Mouse (Mus musculus): ENCODE measurements at regions not wholly inside any gene's neighbourhood (a gene's known extent, or its start where the extent isn't known, plus 50 kb on each side); places are given as distances from the start of the nearest gene placed in this dataset.
"Not testable (repeated sequence)": the region's sequence is repeated elsewhere in the genome, so short reads cannot be mapped to it uniquely, and the experiment has no call there.

DNA sequence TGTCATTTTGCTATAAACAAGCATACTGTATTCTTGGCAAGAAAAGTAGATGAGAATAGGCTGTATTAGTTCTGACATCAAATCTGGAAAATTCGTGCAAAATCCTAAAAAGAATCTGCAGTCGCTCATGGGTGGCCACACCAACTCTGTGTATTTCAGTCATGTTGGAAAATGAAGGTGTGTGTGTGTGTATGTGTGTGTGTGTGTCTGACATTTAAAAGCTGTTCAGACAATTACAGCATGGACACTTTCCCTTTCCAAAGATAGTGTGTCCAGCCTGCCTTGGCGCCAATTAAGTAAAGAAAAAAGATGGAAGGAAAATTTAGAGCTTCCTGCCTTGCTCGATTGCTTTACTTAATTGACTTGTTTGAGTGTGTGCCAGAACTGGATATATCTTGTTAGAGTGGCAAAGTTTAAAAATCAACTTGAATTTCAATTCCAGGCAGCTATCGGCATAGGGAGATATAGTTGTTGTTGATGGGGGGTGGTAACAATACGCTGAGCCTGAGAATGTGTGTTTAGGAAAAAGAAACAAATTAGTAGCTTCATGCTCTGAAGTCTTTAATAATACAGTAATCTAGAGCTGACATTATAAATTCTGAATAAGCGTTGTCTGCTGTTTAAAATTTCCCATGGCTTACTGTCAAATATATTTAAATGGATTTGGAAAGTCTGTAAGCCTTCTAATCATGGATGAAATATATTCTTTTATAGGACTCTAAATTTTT, 1095.7 kb downstream of the Sorcs3 start:
- Histone ChIP-seq H3K9ac (no peak overlapping the region), H3K36me3 (ENCODE audit: poor library complexity, severe bottlenecking) (no peaks in the 10 kb centered on the region), H3K27ac (no peak overlapping the region), H3K4me2 (no peak overlapping the region), H3K27me3 (no peaks in the 10 kb centered on the region), H3K9me3 (replicated peaks) (no peaks in the 10 kb centered on the region), H3K4me1 (peaks cover 30% of the 10 kb centered on the region), H3K4me3 (no peak overlapping the region)
- ATAC-seq: 0 out of 2 replicates have a peak, but pooled peaks have one; percentile 26
- 62% methylated on average over 7 of the region's 7 CpGs for WGBS

DNA sequence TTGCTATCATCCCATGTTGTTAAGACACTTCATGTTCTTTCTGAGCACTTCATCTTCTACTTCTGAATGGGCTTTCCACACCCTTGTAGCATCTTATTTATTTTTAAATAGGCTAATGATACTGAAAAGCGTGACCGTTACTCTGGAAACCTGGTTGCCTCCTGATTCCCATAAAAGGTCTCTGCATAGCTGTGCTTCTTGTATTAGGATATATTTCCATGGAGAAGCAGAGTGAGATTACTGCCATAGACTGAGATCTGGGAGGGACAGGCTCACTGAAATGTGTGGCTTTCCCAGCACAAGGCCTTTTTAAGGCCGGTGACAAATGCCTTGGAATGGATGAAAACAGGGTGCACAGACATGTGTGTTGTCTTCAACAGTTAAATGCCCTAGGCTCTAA, 1100.0 kb downstream of the Sorcs3 start:
- H3K9me3 ChIP-seq (replicated peaks): no peaks in the 10 kb centered on the region
- H3K27ac ChIP-seq: no peak overlapping the region
- ATAC-seq: no peak
- peaks cover 9% of the 10 kb centered on the region for H3K4me1 ChIP-seq
- H3K27me3 ChIP-seq: no peaks in the 10 kb centered on the region
- H3K36me3 ChIP-seq (ENCODE audit: poor library complexity, severe bottlenecking): no peaks in the 10 kb centered on the region
- H3K4me3 ChIP-seq: no peak overlapping the region
- 96% methylated on average over 3 of the region's 3 CpGs for WGBS
- H3K4me2 ChIP-seq: no peak overlapping the region
- H3K9ac ChIP-seq: no peak overlapping the region

DNA sequence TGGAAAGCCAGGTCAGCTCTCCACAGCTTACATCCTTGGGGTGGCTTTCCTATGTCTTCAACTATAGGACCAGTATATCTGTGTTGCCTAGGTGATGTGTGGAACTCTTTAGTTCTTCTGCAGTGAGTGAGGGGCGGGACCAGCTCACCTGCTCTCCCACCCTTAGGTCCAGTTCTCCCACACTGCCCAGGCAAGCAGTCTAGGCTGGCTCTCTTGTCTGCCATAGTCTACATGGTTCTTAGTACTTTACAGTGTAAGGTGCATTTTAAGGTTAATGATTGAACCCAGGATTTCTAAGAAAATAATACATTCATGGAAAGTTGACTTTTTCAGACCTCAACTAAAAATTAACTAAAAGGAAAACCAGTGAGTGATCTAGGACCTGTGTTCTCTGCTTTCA, 1108.4 kb downstream of the Sorcs3 start:
- H3K4me1 ChIP-seq: no peaks in the 10 kb centered on the region
- ATAC-seq: no peak
- H3K9me3 ChIP-seq (replicated peaks): no peaks in the 10 kb centered on the region
- H3K27me3 ChIP-seq: 0 out of 2 replicates have a peak, but pooled peaks cover 3% of the 10 kb centered on the region
- no peak overlapping the region for H3K4me2 ChIP-seq
- H3K27ac ChIP-seq: no peak overlapping the region
- H3K9ac ChIP-seq: no peak overlapping the region
- 89% methylated on average over 1 of the region's 1 CpGs for WGBS
- no peak overlapping the region for H3K4me3 ChIP-seq
- no peaks in the 10 kb centered on the region for H3K36me3 ChIP-seq (ENCODE audit: poor library complexity, severe bottlenecking)

DNA sequence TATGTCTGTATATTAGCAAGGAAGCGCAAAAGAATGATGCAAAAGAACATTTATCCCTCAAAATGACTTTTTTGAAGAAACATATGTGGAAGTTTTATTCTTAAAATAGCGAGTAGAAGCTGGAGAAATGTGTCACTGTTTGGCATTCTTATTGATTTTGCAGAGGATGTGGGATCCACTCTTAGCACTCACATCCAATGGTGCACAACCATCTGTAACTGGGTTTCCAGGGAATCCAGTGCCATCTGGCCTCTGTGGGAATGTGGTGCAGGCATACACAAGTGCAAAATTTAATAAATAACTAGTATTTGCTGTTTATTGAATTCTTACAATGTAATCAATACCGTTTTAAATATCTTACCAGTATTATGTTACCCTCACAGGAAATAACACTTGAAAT, 1153.8 kb downstream of the Sorcs3 start:
- Histone ChIP-seq H3K27me3 (no peaks in the 10 kb centered on the region), H3K27ac (no peak overlapping the region), H3K4me1 (peaks cover 5% of the 10 kb centered on the region), H3K4me2 (no peak overlapping the region), H3K9me3 (replicated peaks) (no peaks in the 10 kb centered on the region), H3K36me3 (ENCODE audit: poor library complexity, severe bottlenecking) (no peaks in the 10 kb centered on the region), H3K4me3 (no peak overlapping the region), H3K9ac (no peak overlapping the region)
- 86% methylated on average over 3 of the region's 3 CpGs for WGBS
- ATAC-seq: no peak

DNA sequence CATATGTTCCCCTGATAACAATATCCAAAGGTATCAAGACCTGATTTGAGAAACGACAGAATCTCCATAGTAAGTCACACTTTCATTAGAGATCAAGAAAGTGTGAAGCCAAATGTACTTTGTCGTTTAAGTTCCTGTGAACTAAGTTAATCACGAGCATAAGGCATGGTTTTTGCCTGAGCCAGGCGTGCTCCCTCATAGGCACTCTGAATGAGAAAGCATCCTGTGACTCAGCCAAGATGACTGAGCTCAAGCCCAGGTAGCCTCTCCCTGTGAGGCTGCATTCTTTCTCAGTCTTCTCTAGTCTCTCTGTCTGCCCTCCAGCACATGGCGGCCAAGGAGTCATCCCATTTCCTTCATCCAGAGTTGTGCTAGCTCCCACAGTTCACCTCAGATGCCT, 1154.9 kb downstream of the Sorcs3 start:
- Histone ChIP-seq H3K4me3 (no peak overlapping the region), H3K9me3 (replicated peaks) (no peaks in the 10 kb centered on the region), H3K36me3 (ENCODE audit: poor library complexity, severe bottlenecking) (no peaks in the 10 kb centered on the region), H3K4me2 (peak overlapping the region; percentile 27; the same call in 1 of the 2 replicates), H3K9ac (no peak overlapping the region), H3K27ac (no peak overlapping the region), H3K4me1 (peaks cover 5% of the 10 kb centered on the region), H3K27me3 (no peaks in the 10 kb centered on the region)
- 77% methylated on average over 5 of the region's 5 CpGs for WGBS
- ATAC-seq: peak; percentile 38; the same call in 1 of the 2 replicates

DNA sequence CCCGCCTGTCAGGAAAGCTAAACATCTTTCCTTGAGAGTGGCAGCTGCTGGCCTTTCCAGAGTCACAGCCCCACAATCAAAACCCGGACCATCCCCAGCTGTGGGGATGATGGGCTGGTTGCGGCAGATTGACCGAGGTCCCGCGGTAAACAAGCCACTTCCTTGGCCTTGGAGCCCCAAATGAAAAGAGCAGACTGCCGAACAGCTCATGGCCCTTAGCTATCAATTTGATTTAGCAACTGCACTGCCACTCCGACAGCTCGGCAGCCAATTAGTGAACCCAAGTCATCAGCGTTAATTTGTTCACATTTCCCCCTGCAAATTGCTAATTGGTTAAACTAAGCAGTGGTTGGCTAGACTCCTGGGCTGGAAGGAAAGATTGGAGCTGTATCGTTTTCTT, 1155.3 kb downstream of the Sorcs3 start:
- H3K9ac ChIP-seq; H3K27me3 ChIP-seq; H3K4me1 ChIP-seq; H3K9me3 ChIP-seq (replicated peaks); H3K4me3 ChIP-seq; H3K36me3 ChIP-seq (ENCODE audit: poor library complexity, severe bottlenecking); H3K27ac ChIP-seq: not testable (repeated sequence)
- peak overlapping the region; percentile 27; the same call in 1 of the 2 replicates for H3K4me2 ChIP-seq
- ATAC-seq: peak; percentile 78
- WGBS: 56% methylated on average over 10 of the region's 11 CpGs

DNA sequence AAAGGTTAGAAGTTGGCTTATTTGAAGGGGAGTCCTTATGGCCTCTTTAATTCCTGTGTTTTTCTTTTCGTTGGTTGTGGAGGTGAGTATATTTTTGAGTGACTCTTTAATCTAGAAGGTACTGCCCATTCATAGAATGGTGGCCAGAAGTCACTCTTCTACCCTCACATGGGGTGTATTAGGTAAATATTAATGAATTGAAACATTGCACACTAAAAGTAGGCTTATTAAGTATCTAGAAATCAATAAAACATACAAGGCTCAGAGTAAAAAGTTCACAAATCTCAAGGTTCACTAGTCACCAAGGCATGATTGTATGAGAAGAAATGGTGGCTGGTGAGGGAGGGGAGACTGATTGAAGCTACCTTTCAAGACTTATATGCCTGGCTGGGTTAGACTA, 1167.1 kb downstream of the Sorcs3 start:
- ATAC-seq: no peak
- Histone ChIP-seq H3K9me3 (replicated peaks) (no peaks in the 10 kb centered on the region), H3K27me3 (no peaks in the 10 kb centered on the region), H3K36me3 (ENCODE audit: poor library complexity, severe bottlenecking) (no peaks in the 10 kb centered on the region), H3K4me1 (no peaks in the 10 kb centered on the region), H3K9ac (no peak overlapping the region), H3K27ac (no peak overlapping the region), H3K4me2 (no peak overlapping the region), H3K4me3 (no peak overlapping the region)
- WGBS: 85% methylated on average over 1 of the region's 1 CpGs

DNA sequence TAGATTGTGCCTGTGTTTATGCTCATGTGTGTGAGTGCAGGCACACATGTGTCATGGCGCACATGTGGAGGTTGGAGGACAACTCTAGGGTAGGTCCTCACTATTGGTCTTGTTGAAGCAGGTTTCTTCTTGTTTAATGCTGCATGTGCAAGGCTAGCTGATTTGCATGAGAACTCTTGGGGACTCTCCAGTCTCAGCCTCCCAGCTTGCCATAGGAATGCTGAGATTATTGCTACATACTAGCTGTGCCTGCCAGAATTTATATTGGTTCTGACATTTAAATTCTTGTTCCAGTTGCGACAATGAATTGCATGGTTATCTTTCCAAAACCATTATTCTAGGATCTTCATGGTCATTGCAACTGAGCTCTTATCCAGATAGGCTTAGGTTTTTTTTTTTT, 1168.5 kb downstream of the Sorcs3 start:
- Histone ChIP-seq H3K27ac (no peak overlapping the region), H3K9me3 (replicated peaks) (no peaks in the 10 kb centered on the region), H3K9ac (no peak overlapping the region), H3K4me2 (no peak overlapping the region), H3K36me3 (ENCODE audit: poor library complexity, severe bottlenecking) (no peaks in the 10 kb centered on the region), H3K4me3 (no peak overlapping the region), H3K27me3 (no peaks in the 10 kb centered on the region), H3K4me1 (no peaks in the 10 kb centered on the region)
- no peak for ATAC-seq
- WGBS: 96% methylated on average over 2 of the region's 2 CpGs

DNA sequence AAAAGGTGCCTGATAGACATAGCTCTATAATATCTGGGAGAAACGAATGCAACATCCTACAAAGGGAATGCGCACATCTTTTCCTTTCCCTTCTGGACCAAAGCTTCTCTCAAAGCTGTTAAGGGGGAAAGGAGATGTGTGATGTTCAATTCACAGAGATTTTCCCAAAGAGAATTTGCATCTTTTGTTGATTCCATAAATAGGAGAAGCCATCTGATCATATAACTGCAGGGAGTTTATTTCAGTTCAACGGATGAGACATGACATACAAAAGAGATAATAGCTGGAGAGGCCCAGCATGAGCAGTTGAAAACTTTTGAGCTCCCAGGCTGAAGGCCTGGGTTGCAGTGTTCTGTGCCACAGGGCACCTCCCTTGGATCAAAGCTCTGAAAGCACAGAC, 1169.1 kb downstream of the Sorcs3 start:
- ATAC-seq: no peak
- Histone ChIP-seq H3K36me3 (ENCODE audit: poor library complexity, severe bottlenecking) (no peaks in the 10 kb centered on the region), H3K4me1 (no peaks in the 10 kb centered on the region), H3K4me3 (no peak overlapping the region), H3K27me3 (no peaks in the 10 kb centered on the region), H3K9ac (no peak overlapping the region), H3K4me2 (no peak overlapping the region), H3K9me3 (replicated peaks) (no peaks in the 10 kb centered on the region), H3K27ac (no peak overlapping the region)
- 75% methylated on average over 3 of the region's 3 CpGs for WGBS

DNA sequence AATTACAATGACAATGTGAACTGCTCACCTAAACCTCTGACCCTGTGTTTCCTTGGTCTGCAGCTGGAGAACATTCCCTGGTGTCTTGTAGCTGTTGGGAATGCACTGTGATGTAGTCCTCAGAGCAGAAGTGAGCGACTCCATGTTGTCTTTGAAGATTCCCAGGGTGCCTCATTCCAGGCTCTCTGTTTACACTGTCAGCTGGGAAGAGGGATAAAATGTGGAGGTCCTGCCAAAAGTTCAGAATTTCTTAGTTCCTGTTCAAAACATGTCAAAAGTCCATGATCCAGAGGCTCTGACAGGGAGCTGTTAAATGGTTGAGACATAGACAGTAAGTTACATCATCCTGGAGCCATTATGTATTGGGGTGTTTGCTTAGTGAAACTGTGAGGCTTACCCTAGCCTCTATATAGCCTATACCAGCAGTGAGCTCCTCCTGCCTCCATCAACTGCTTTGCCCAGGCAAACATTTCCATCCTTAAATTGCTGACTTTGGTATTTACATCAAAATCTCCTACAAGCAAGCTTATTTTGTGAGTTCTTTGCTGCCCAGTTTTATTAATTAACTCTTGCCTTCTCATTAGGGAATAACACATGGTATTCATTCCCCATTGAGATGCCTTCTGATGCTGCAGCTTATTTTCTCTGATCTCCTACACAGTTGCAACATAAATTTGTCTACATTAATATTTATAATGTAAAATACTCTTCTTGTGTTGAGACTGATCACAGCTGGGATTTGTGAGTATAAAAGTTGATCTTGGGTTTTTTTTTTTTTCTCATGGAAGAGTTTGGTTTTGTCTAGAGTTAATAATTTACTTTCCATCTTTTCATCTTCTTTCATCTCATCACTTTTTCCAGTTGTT, 1170.2 kb downstream of the Sorcs3 start:
- H3K4me1 ChIP-seq: no peaks in the 10 kb centered on the region
- ATAC-seq: no peak
- H3K9ac ChIP-seq: no peak overlapping the region
- H3K27ac ChIP-seq: no peak overlapping the region
- H3K4me2 ChIP-seq: no peak overlapping the region
- WGBS: 72% methylated on average over 1 of the region's 1 CpGs
- no peaks in the 10 kb centered on the region for H3K27me3 ChIP-seq
- H3K9me3 ChIP-seq (replicated peaks): no peaks in the 10 kb centered on the region
- no peak overlapping the region for H3K4me3 ChIP-seq
- H3K36me3 ChIP-seq (ENCODE audit: poor library complexity, severe bottlenecking): no peaks in the 10 kb centered on the region

DNA sequence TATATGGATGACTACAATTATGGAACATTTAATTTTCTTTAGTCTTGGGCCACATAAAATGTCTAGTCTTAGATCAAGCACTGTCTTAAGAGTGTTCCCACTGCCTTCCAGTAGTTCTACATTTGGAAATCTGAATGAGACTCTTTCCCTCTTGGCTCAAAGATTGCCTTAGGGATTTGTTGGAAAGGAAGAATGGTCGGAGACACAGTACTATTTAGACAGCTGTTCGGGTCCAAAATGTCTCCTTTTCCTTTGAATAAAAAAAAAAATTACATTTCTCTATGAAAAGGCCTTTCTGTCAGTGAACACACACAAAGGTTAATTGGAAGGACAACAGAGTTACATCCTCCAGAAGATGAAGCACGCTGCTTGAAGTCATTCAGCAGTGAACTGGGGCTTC, 1173.8 kb downstream of the Sorcs3 start:
- Histone ChIP-seq H3K4me3 (no peak overlapping the region), H3K9me3 (replicated peaks) (no peaks in the 10 kb centered on the region), H3K4me2 (no peak overlapping the region), H3K27ac (no peak overlapping the region), H3K4me1 (no peaks in the 10 kb centered on the region), H3K36me3 (ENCODE audit: poor library complexity, severe bottlenecking) (no peaks in the 10 kb centered on the region), H3K9ac (no peak overlapping the region), H3K27me3 (no peaks in the 10 kb centered on the region)
- WGBS: 52% methylated on average over 3 of the region's 3 CpGs
- ATAC-seq: no peak

DNA sequence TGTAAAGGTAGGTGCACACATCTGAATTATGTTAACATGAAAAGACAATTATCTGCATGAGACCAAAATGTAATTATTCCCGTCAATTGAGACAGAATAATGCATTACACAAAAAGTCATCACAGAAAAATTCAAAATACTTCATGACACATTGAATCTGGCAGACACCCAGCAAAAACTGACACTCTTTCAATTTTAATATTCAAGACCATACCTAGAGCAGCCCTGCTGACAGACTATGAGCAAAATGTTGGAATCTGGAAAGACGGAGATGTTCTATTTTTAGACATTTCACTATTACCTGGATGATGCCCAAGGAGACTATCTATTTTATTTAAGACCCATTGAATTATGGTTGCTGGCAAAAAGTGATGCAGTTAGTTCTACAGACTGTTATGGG, 1190.4 kb downstream of the Sorcs3 start:
- H3K9ac ChIP-seq: no peak overlapping the region
- H3K27ac ChIP-seq: no peak overlapping the region
- H3K4me1 ChIP-seq: no peaks in the 10 kb centered on the region
- no peak overlapping the region for H3K4me3 ChIP-seq
- H3K4me2 ChIP-seq: no peak overlapping the region
- peak; percentile 21; the same call in 1 of the 2 replicates for ATAC-seq
- no peaks in the 10 kb centered on the region for H3K27me3 ChIP-seq
- no peaks in the 10 kb centered on the region for H3K36me3 ChIP-seq (ENCODE audit: poor library complexity, severe bottlenecking)
- H3K9me3 ChIP-seq (replicated peaks): no peaks in the 10 kb centered on the region
- WGBS: 88% methylated on average over 2 of the region's 2 CpGs
